Mouse (Mus musculus) heart, embryonic 12.5 days (tissue): ENCODE measurements around the gene Zfp658. TPM values are rescaled to one million over a fixed set of nuclear protein-coding genes. Genes with fewer than 3 reads are reported as not detected.
A peak's percentile ranks its signal among the peaks of the same experiment; 100 is the strongest.

Experiments used
- ATAC-seq: fragments of 200-750 bp; cut with Nextera tagmentation; 2 replicates; pipeline ENCODE4 v1.8.0; 2017; ENCODE audit warnings: moderate TSS enrichment, moderate library complexity; ENCODE audit not compliant: insufficient number of reproducible peaks, low FRiP score
- H3K27ac ChIP-seq: fragments of 300-500 bp; sonication (generic); 2 replicates; pipeline ENCODE4 v1.5.1; 2016; ENCODE audit warnings: mild to moderate bottlenecking, moderate library complexity; ENCODE audit not compliant: poor library complexity, severe bottlenecking
- H3K27me3 ChIP-seq: fragments of 300-500 bp; sonication (generic); replicated peaks from 2 replicates; pipeline ENCODE4 v1.6.1; 2016; ENCODE audit warnings: mild to moderate bottlenecking, moderate library complexity
- H3K36me3 ChIP-seq: fragments of 300-500 bp; sonication (generic); 2 replicates; pipeline ENCODE4 v1.6.1; 2016; ENCODE audit warnings: mild to moderate bottlenecking, moderate library complexity
- H3K4me1 ChIP-seq: fragments of 300-500 bp; sonication (generic); replicated peaks from 2 replicates; pipeline ENCODE4 v1.6.1; 2016; ENCODE audit warnings: mild to moderate bottlenecking
- H3K4me2 ChIP-seq: fragments of 300-500 bp; sonication (generic); 2 replicates; pipeline ENCODE4 v1.6.1; 2016; ENCODE audit warnings: mild to moderate bottlenecking, moderate library complexity
- H3K4me3 ChIP-seq: fragments of 300-500 bp; sonication (generic); 2 replicates; pipeline ENCODE4 v1.5.1; 2016; ENCODE audit warnings: mild to moderate bottlenecking
- H3K9ac ChIP-seq: fragments of 300-500 bp; sonication (generic); 2 replicates; pipeline ENCODE4 v1.6.1; 2016; ENCODE audit warnings: mild to moderate bottlenecking, moderate library complexity
- H3K9me3 ChIP-seq: fragments of 300-500 bp; sonication (generic); replicated peaks from 2 replicates; pipeline ENCODE4 v1.6.1; 2016; ENCODE audit warnings: mild to moderate bottlenecking, moderate library complexity
- WGBS: fragments of 180-500 bp; shearing (Covaris S2); methylation state at CpG from one replicate; pipeline ENCODE4 v1.1.7; 2016; 5-methylcytosine and 5-hydroxymethylcytosine counted together
- polyA plus RNA-seq: library from polyadenylated mRNA; unstranded; fragments of >200 nt; fragmentation: Nextera tagmentation; extraction: Ambion mirVana; gene quantifications from 2 replicates; pipeline ENCODE4 v1.2.1, GENCODE M21; 2016

Gene Zfp658
- 1.5 TPM in 2 replicates for polyA plus RNA-seq

- peak; percentile 81 for ATAC-seq
- peak within 1 kb of the TSS; percentile 82 for H3K4me3 ChIP-seq
- H3K36me3 ChIP-seq = peaks cover 14% of the 10 kb centered on the region
- peak within 1 kb of the TSS; percentile 79 for H3K27ac ChIP-seq
- peaks cover 6% of the 10 kb centered on the region; the same call in 1 of the 2 replicates for H3K4me1 ChIP-seq
- peak within 1 kb of the TSS; percentile 86 for H3K9ac ChIP-seq
- no peaks in the 10 kb centered on the region for H3K9me3 ChIP-seq
- WGBS = under 1% methylated on average over 27 of the region's 27 CpGs
- no peaks in the 10 kb centered on the region for H3K27me3 ChIP-seq
- peak within 1 kb of the TSS; percentile 94 for H3K4me2 ChIP-seq
Measured at GRCm38 (mm10) chr7:43562006-43562633, at the start of gene Zfp658. Gene Zfp658 (plus strand): TSS chr7:43562256.

GRCm38 (mm10) chr7:43512519-43512918, 49.5 kb upstream of the Zfp658 start:
- no peaks in the 10 kb centered on the region for H3K4me1 ChIP-seq
- H3K27me3 ChIP-seq = no peaks in the 10 kb centered on the region
- H3K36me3 ChIP-seq = no peaks in the 10 kb centered on the region
- no peak overlapping the region for H3K4me3 ChIP-seq
- no peak overlapping the region for H3K4me2 ChIP-seq
- H3K9ac ChIP-seq = no peak overlapping the region
- H3K27ac ChIP-seq = no peak overlapping the region
- WGBS = 77% methylated on average over 4 of the region's 4 CpGs
- no peak for ATAC-seq
- no peaks in the 10 kb centered on the region for H3K9me3 ChIP-seq

- no peaks in the 10 kb centered on the region for H3K9me3 ChIP-seq
- H3K9ac ChIP-seq = no peak overlapping the region
- H3K4me1 ChIP-seq = no peaks in the 10 kb centered on the region
- H3K27me3 ChIP-seq = no peaks in the 10 kb centered on the region
- no peak for ATAC-seq
- H3K4me2 ChIP-seq = no peak overlapping the region
- no peak overlapping the region for H3K27ac ChIP-seq
- H3K4me3 ChIP-seq = no peak overlapping the region
- WGBS = 74% methylated on average over 5 of the region's 5 CpGs
- H3K36me3 ChIP-seq = no peaks in the 10 kb centered on the region
Measured at GRCm38 (mm10) chr7:43515076-43515475, 47.0 kb upstream of the Zfp658 start.

GRCm38 (mm10) chr7:43518341-43518740, 43.7 kb upstream of the Zfp658 start:
- Histone ChIP-seq H3K9ac (no peak overlapping the region), H3K4me1 (no peaks in the 10 kb centered on the region), H3K27me3 (no peaks in the 10 kb centered on the region), H3K9me3 (no peaks in the 10 kb centered on the region), H3K27ac (no peak overlapping the region), H3K36me3 (no peaks in the 10 kb centered on the region), H3K4me2 (no peak overlapping the region), H3K4me3 (no peak overlapping the region)
- WGBS = 79% methylated on average over 15 of the region's 15 CpGs
- no peak for ATAC-seq

- no peak for ATAC-seq
- no peaks in the 10 kb centered on the region for H3K27me3 ChIP-seq
- no peak overlapping the region for H3K4me3 ChIP-seq
- no peak overlapping the region for H3K27ac ChIP-seq
- no peaks in the 10 kb centered on the region for H3K9me3 ChIP-seq
- whole genome bisulfite sequencing = 65% methylated on average over 2 of the region's 2 CpGs
- no peak overlapping the region for H3K4me2 ChIP-seq
- no peak overlapping the region for H3K9ac ChIP-seq
- H3K4me1 ChIP-seq = no peaks in the 10 kb centered on the region
- H3K36me3 ChIP-seq = no peaks in the 10 kb centered on the region
Measured at GRCm38 (mm10) chr7:43522776-43523175, 39.3 kb upstream of the Zfp658 start.

- Histone ChIP-seq H3K4me2 (no peak overlapping the region), H3K9me3 (no peaks in the 10 kb centered on the region), H3K27me3 (no peaks in the 10 kb centered on the region), H3K9ac (no peak overlapping the region), H3K36me3 (no peaks in the 10 kb centered on the region), H3K4me3 (no peak overlapping the region), H3K4me1 (no peaks in the 10 kb centered on the region), H3K27ac (no peak overlapping the region)
- ATAC-seq = no peak
- 43% methylated on average over 3 of the region's 3 CpGs for WGBS
Measured at GRCm38 (mm10) chr7:43525313-43525712, 36.7 kb upstream of the Zfp658 start.

- Histone ChIP-seq H3K4me2 (no peak overlapping the region), H3K27me3 (no peaks in the 10 kb centered on the region), H3K9me3 (0 out of 2 replicates have a peak, but pooled peaks cover 5% of the 10 kb centered on the region), H3K27ac (no peak overlapping the region), H3K4me3 (no peak overlapping the region), H3K9ac (no peak overlapping the region), H3K4me1 (no peaks in the 10 kb centered on the region), H3K36me3 (no peaks in the 10 kb centered on the region)
- ATAC-seq = no peak
- WGBS = 69% methylated on average over 8 of the region's 8 CpGs
Measured at GRCm38 (mm10) chr7:43530216-43530785, 31.8 kb upstream of the Zfp658 start.

GRCm38 (mm10) chr7:43532936-43533505, 29.0 kb upstream of the Zfp658 start:
- 0 out of 2 replicates have a peak, but pooled peaks cover 5% of the 10 kb centered on the region for H3K9me3 ChIP-seq
- H3K27ac ChIP-seq = no peak overlapping the region
- no peak overlapping the region for H3K4me3 ChIP-seq
- no peaks in the 10 kb centered on the region for H3K4me1 ChIP-seq
- H3K4me2 ChIP-seq = no peak overlapping the region
- no peaks in the 10 kb centered on the region for H3K36me3 ChIP-seq
- ATAC-seq = no peak
- no peaks in the 10 kb centered on the region for H3K27me3 ChIP-seq
- H3K9ac ChIP-seq = no peak overlapping the region
- 79% methylated on average over 9 of the region's 9 CpGs for WGBS

GRCm38 (mm10) chr7:43538524-43538923, 23.5 kb upstream of the Zfp658 start:
- Histone ChIP-seq H3K27me3 (no peaks in the 10 kb centered on the region), H3K9me3 (0 out of 2 replicates have a peak, but pooled peaks cover 5% of the 10 kb centered on the region), H3K9ac (no peak overlapping the region), H3K4me2 (no peak overlapping the region), H3K4me1 (no peaks in the 10 kb centered on the region), H3K4me3 (no peak overlapping the region), H3K27ac (no peak overlapping the region), H3K36me3 (no peaks in the 10 kb centered on the region)
- 59% methylated on average over 4 of the region's 4 CpGs for WGBS
- no peak for ATAC-seq

GRCm38 (mm10) chr7:43544225-43544977, 17.7 kb upstream of the Zfp658 start, which contains the start of gene Cd33:
Gene Cd33 (minus strand): TSS chr7:43544428.
- Histone ChIP-seq H3K36me3 (no peaks in the 10 kb centered on the region), H3K9ac (no peak within 1 kb of the TSS), H3K9me3 (no peaks in the 10 kb centered on the region), H3K27me3 (no peaks in the 10 kb centered on the region), H3K4me1 (no peaks in the 10 kb centered on the region), H3K4me3 (no peak within 1 kb of the TSS), H3K27ac (no peak within 1 kb of the TSS), H3K4me2 (no peak within 1 kb of the TSS)
- ATAC-seq = no peak
- WGBS = 72% methylated on average over 7 of the region's 7 CpGs
